Mouse (Mus musculus) CH12F3 (cell line): ENCODE results near the gene 2010111I01Rik.

ENCODE experiments used
- in situ Hi-C: fragments of 300-500 bp; cut with MboI; formaldehyde crosslinking; loops from 2 replicates; pipeline ENCODE4 v1.14.3; 2020; ENCODE audit warnings: low sequenced_read_pairs

2010111I01Rik gene

GRCm38 (mm10) chr13:63373460-63374166, 408.9 kb downstream of the 2010111I01Rik start:
- in situ Hi-C loops, result no loop called here
